Mouse (Mus musculus): ENCODE measurements around the gene Plxna2. TPM values are rescaled to one million over a fixed set of nuclear protein-coding genes. Genes with fewer than 3 reads are reported as not detected.

Plxna2 gene
- polyA plus RNA-seq, 1 experiment: 4.0 TPM

GRCm38 (mm10) chr1:194703235-194703634 is 85.2 kb downstream of the Plxna2 start:
- TF ChIP-seq CTCF (IDR thresholded peaks at IDR 0.05; ENCODE audit: borderline replicate concordance, control insufficient read depth, extremely low read depth, insufficient read depth, low read length, poor library complexity): no peak
- WGBS: 72% methylated on average over 2 of the region's 2 CpGs
- Histone ChIP-seq H3K4me1 (replicated peaks; ENCODE audit: control insufficient read depth, insufficient read depth, low read length) (no peaks in the 10 kb centered on the region), H3K4me3 (ENCODE audit: control insufficient read depth, insufficient read depth, low read length) (no peak overlapping the region), H3K27ac (ENCODE audit: control insufficient read depth, insufficient read depth, low read length) (no peak overlapping the region), H3K36me3 (ENCODE audit: control insufficient read depth, insufficient read depth, low read length) (no peaks in the 10 kb centered on the region), H3K27me3 (ENCODE audit: control insufficient read depth, insufficient read depth, low read length) (no peaks in the 10 kb centered on the region)
- no peak for DNase-seq

- DNase-seq: no peak
- H3K36me3 ChIP-seq (ENCODE audit: control insufficient read depth, insufficient read depth, low read length): no peaks in the 10 kb centered on the region
- no peak overlapping the region for H3K27ac ChIP-seq (ENCODE audit: control insufficient read depth, insufficient read depth, low read length)
- H3K27me3 ChIP-seq (ENCODE audit: control insufficient read depth, insufficient read depth, low read length): no peaks in the 10 kb centered on the region
- H3K4me3 ChIP-seq (ENCODE audit: control insufficient read depth, insufficient read depth, low read length): no peak overlapping the region
- no peaks in the 10 kb centered on the region for H3K4me1 ChIP-seq (replicated peaks; ENCODE audit: control insufficient read depth, insufficient read depth, low read length)
- 85% methylated on average over 1 of the region's 1 CpGs for WGBS
- TF ChIP-seq POLR2A (IDR thresholded peaks at IDR 0.05; ENCODE audit: control insufficient read depth, extremely low read depth, insufficient read depth, low read length, poor library complexity) (no peak), CTCF (IDR thresholded peaks at IDR 0.05; ENCODE audit: borderline replicate concordance, control insufficient read depth, extremely low read depth, insufficient read depth, low read length, poor library complexity) (no peak)
Observed at GRCm38 (mm10) chr1:194704171-194704855, 86.3 kb downstream of the Plxna2 start.

GRCm38 (mm10) chr1:194706566-194706965 is 88.5 kb downstream of the Plxna2 start:
- TF ChIP-seq CTCF (IDR thresholded peaks at IDR 0.05; ENCODE audit: borderline replicate concordance, control insufficient read depth, extremely low read depth, insufficient read depth, low read length, poor library complexity): no peak
- no peak for TF ChIP-seq POLR2A (IDR thresholded peaks at IDR 0.05; ENCODE audit: control insufficient read depth, extremely low read depth, insufficient read depth, low read length, poor library complexity)
- Histone ChIP-seq H3K4me3 (ENCODE audit: control insufficient read depth, insufficient read depth, low read length) (no peak overlapping the region), H3K27ac (ENCODE audit: control insufficient read depth, insufficient read depth, low read length) (no peak overlapping the region), H3K4me1 (replicated peaks; ENCODE audit: control insufficient read depth, insufficient read depth, low read length) (no peaks in the 10 kb centered on the region), H3K36me3 (ENCODE audit: control insufficient read depth, insufficient read depth, low read length) (no peaks in the 10 kb centered on the region), H3K27me3 (ENCODE audit: control insufficient read depth, insufficient read depth, low read length) (no peaks in the 10 kb centered on the region)
- DNase-seq: no peak
- 85% methylated on average over 2 of the region's 2 CpGs for WGBS

- no peak overlapping the region for H3K4me3 ChIP-seq (ENCODE audit: control insufficient read depth, insufficient read depth, low read length)
- H3K27me3 ChIP-seq (ENCODE audit: control insufficient read depth, insufficient read depth, low read length): no peaks in the 10 kb centered on the region
- TF ChIP-seq CTCF (IDR thresholded peaks at IDR 0.05; ENCODE audit: borderline replicate concordance, control insufficient read depth, extremely low read depth, insufficient read depth, low read length, poor library complexity): no peak
- no peak for TF ChIP-seq POLR2A (IDR thresholded peaks at IDR 0.05; ENCODE audit: control insufficient read depth, extremely low read depth, insufficient read depth, low read length, poor library complexity)
- no peak overlapping the region for H3K27ac ChIP-seq (ENCODE audit: control insufficient read depth, insufficient read depth, low read length)
- H3K36me3 ChIP-seq (ENCODE audit: control insufficient read depth, insufficient read depth, low read length): no peaks in the 10 kb centered on the region
- no peak for DNase-seq
- H3K4me1 ChIP-seq (replicated peaks; ENCODE audit: control insufficient read depth, insufficient read depth, low read length): no peaks in the 10 kb centered on the region
- 61% methylated on average over 2 of the region's 2 CpGs for WGBS
Observed at GRCm38 (mm10) chr1:194712373-194712772, 94.4 kb downstream of the Plxna2 start.

- DNase-seq: no peak
- WGBS: 82% methylated on average over 4 of the region's 4 CpGs
- Histone ChIP-seq H3K4me3 (ENCODE audit: control insufficient read depth, insufficient read depth, low read length) (no peak overlapping the region), H3K27ac (ENCODE audit: control insufficient read depth, insufficient read depth, low read length) (no peak overlapping the region), H3K27me3 (ENCODE audit: control insufficient read depth, insufficient read depth, low read length) (no peaks in the 10 kb centered on the region), H3K4me1 (replicated peaks; ENCODE audit: control insufficient read depth, insufficient read depth, low read length) (no peaks in the 10 kb centered on the region), H3K36me3 (ENCODE audit: control insufficient read depth, insufficient read depth, low read length) (no peaks in the 10 kb centered on the region)
- TF ChIP-seq POLR2A (IDR thresholded peaks at IDR 0.05; ENCODE audit: control insufficient read depth, extremely low read depth, insufficient read depth, low read length, poor library complexity): no peak
- no peak for TF ChIP-seq CTCF (IDR thresholded peaks at IDR 0.05; ENCODE audit: borderline replicate concordance, control insufficient read depth, extremely low read depth, insufficient read depth, low read length, poor library complexity)
Observed at GRCm38 (mm10) chr1:194714138-194715031, 96.4 kb downstream of the Plxna2 start.

GRCm38 (mm10) chr1:194717451-194717874 is 99.4 kb downstream of the Plxna2 start:
- no peak for DNase-seq
- WGBS: 93% methylated on average over 1 of the region's 1 CpGs
- H3K27me3 ChIP-seq (ENCODE audit: control insufficient read depth, insufficient read depth, low read length): no peaks in the 10 kb centered on the region
- no peaks in the 10 kb centered on the region for H3K36me3 ChIP-seq (ENCODE audit: control insufficient read depth, insufficient read depth, low read length)
- TF ChIP-seq CTCF (IDR thresholded peaks at IDR 0.05; ENCODE audit: borderline replicate concordance, control insufficient read depth, extremely low read depth, insufficient read depth, low read length, poor library complexity) (no peak), POLR2A (IDR thresholded peaks at IDR 0.05; ENCODE audit: control insufficient read depth, extremely low read depth, insufficient read depth, low read length, poor library complexity) (no peak)
- H3K27ac ChIP-seq (ENCODE audit: control insufficient read depth, insufficient read depth, low read length): no peak overlapping the region
- H3K4me3 ChIP-seq (ENCODE audit: control insufficient read depth, insufficient read depth, low read length): no peak overlapping the region
- no peaks in the 10 kb centered on the region for H3K4me1 ChIP-seq (replicated peaks; ENCODE audit: control insufficient read depth, insufficient read depth, low read length)
